Mouse (Mus musculus) cerebral cortex, adult 2 months (tissue): ENCODE results near the gene Npas3.

Experiments
- WGBS: fragments of 180-500 bp; shearing (Covaris S2); methylation state at CpG from one replicate; pipeline ENCODE4 v1.1.7; 2018; 5-methylcytosine and 5-hydroxymethylcytosine counted together

Gene Npas3

GRCm38 (mm10) chr12:53248101-53248727, at the start of gene Npas3:
Gene Npas3, plus strand, starts transcription at chr12:53248677.
- WGBS: 2% methylated on average over 53 of the region's 62 CpGs

- WGBS: 82% methylated on average over 15 of the region's 15 CpGs
Observed at GRCm38 (mm10) chr12:53217141-53217540, 31.3 kb upstream of the Npas3 start.

DNA sequence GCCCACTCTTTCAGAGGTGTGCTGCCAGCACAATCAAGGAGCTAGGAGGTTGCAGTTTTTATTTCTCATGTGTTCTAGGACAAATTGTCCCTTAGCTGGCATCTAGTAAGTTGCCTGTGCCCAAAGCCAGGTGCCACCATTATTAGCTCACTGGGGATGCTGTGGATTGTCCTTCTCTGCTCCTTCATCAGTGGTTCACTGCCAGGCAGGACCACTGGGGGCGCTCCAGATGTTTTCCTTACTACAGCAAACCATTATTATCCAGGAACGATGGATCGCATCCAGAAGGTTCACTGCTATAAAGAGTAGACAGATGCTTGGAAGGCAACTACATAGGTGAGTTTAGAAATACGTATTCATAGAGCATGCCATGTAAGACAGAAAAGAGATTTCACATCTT, 25.7 kb upstream of the Npas3 start:
- WGBS: 73% methylated on average over 4 of the region's 4 CpGs

- WGBS: 56% methylated on average over 4 of the region's 4 CpGs
Observed at GRCm38 (mm10) chr12:53227356-53227755, 21.1 kb upstream of the Npas3 start.

- 78% methylated on average over 2 of the region's 2 CpGs for WGBS
Observed at GRCm38 (mm10) chr12:53229419-53229818, 19.1 kb upstream of the Npas3 start.

GRCm38 (mm10) chr12:53246181-53246580, 2.3 kb upstream of the Npas3 start:
- WGBS: 12% methylated on average over 12 of the region's 12 CpGs

DNA sequence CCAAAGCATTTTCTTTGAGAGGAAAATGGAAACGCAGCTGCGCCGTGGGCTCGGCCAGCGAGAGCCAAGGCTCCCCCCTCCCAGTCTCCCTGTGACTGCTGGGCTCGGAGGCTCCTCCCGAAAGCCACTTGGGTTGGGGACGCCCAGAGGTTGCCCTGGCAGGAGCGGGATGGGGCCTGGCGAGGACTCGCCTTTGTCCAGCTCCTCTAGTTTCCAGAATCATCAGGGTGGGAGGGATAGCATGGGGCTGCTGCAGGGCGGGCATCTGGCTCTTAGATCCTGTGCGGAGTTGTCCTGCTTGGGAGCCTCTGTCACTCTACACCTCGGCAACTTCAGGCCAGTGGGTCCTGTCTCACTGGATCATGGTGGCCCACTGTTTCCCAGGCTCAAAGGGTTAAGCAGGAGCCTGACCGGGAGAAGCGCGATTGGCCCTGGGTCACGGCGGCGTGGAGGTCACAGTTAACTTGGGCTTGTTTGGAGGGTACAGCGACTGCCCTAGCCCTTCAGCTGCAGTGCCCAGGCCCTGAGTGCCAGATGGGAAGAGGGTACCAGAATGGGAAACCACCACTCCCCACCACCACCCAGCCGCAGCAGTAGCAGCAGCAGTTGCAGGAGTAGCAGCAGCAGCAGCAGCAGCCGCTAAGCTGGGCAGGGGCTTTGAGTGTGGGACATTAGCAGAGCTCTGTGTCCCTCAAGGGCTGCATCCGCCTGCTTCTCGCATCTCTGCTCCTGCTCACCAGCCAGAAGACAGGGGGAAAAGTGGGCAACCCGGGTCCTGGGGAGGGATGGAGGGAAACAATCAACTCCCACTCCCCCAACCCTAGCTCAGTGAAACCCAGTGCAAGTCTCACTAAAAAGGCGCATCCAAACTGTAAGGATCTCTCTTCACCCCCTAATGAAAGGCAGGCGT, 1.6 kb upstream of the Npas3 start:
- 6% methylated on average over 28 of the region's 28 CpGs for WGBS

DNA sequence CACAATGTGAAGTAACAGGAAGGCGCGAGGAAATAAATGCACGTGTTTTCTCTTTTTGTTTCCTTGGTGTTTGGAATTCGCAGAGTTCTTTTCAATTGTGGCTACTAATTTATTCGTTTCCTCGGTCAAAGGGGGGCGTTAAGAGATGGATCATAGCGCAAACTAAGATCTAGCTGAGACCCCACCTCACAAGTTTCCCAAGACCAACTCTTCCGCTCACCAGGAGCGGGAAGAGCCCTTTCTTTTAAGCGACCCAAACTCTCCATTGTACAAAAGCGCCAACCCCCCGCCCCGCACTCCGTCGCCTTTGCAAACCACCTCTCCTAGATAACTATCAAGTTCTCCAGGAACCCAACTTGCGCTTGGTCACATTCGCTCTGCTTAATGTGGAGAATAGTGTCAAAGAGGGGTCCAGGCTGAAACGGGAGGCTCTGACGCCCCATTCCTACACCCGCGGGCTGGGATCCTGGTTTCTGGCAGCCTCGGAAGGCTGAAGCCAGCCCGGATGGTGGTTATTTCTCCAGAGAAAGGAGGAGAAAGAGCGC, 914 bp upstream of the Npas3 start:
- under 1% methylated on average over 25 of the region's 25 CpGs for WGBS

- 3% methylated on average over 15 of the region's 15 CpGs for WGBS
Observed at GRCm38 (mm10) chr12:53248796-53249195, 319 bp downstream of the Npas3 start.

- 8% methylated on average over 11 of the region's 11 CpGs for WGBS
Observed at GRCm38 (mm10) chr12:53251701-53252181, 3.3 kb downstream of the Npas3 start.

GRCm38 (mm10) chr12:53252213-53252571, 3.7 kb downstream of the Npas3 start:
- 0% methylated on average over 8 of the region's 23 CpGs for WGBS

DNA sequence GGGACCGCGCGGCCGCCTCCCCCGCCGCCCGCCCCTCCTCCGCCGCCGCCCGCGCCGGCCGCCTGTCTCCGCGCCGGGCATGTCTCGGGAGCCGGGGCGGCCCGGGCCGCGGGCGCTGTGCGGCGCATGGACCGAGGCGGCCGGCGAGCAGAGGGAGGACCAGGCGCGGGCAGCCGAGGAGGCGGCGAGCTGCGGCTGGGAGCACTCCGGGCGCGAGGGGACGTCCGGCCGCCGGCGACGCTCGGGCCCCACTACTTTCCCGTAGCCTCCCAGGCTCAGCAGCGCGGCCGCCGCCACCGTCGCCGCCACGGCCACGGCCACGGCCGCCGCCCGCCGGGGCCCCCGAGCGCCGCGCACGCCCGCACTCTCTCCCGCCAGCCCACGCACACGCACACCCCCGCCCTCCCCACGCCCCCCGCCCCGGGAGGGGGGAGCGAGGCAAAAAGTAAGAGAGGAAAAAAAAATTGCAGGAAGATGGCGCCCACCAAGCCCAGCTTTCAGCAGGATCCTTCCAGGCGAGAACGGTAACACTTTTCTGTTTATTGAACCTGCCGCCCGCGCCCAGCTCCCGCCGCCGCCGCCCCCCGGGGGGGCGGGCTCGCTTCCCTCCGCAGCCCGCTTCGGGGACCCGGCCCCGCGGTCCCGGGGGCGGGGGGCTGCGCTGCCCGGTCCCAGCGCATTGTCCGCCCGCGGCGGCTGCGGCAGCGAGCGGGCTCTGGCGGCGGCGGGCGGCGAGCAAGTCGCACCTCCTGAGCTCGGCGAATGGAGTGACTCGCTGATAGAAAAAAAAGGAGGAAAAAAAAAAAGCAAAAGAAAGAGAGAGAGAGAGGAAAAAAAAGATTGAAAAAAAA, 4.3 kb downstream of the Npas3 start:
- WGBS: under 1% methylated on average over 108 of the region's 115 CpGs

- 1% methylated on average over 27 of the region's 32 CpGs for WGBS
Observed at GRCm38 (mm10) chr12:53253461-53254159, 5.1 kb downstream of the Npas3 start.

GRCm38 (mm10) chr12:53254160-53254480, 5.6 kb downstream of the Npas3 start:
- 25% methylated on average over 6 of the region's 6 CpGs for WGBS

DNA sequence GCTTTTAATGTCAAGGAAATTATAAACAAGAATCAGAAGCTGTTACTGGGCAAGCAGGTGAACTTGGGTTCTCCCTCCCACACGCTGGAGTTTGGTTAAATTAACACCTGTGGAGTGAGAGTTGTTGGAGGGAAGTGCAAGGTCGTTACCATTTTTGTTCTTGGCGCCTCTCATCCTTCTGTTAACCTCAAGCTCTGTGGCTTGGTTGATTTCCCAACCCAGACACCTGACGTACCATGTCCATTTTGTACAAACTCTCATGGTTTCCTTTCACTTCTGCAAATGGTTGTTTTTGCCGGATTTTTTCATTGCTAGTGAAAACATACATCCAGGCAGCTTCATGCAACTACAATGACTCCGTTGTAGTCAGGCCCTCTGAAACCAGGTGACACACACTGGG, 28.9 kb downstream of the Npas3 start:
- WGBS: 80% methylated on average over 6 of the region's 6 CpGs

DNA sequence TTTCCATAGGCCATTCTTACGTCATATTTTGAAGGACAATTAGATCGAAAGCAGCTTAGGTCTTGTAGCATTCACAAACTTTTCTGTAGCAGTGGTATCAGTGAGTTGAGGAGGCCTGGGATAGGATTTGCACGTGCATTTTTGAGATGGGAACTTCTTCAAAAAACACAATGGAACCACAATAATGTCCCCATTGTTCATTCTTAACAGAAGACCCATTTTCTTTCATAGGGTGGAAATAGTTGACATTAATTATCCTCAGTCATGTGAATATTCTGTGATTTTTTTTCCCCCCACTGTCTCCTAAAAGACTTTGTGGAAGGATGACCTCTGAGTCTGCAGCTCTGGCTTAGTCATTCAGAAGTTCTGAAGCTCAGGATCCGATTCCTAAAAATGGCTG, 41.9 kb downstream of the Npas3 start:
- WGBS: 82% methylated on average over 4 of the region's 4 CpGs

- WGBS: 91% methylated on average over 10 of the region's 10 CpGs
Observed at GRCm38 (mm10) chr12:53290846-53291245, 42.4 kb downstream of the Npas3 start.

- WGBS: 58% methylated on average over 8 of the region's 8 CpGs
Observed at GRCm38 (mm10) chr12:53292010-53292409, 43.5 kb downstream of the Npas3 start.

- WGBS: 51% methylated on average over 17 of the region's 17 CpGs
Observed at GRCm38 (mm10) chr12:53292508-53293300, 44.2 kb downstream of the Npas3 start.

- 96% methylated on average over 7 of the region's 7 CpGs for WGBS
Observed at GRCm38 (mm10) chr12:53294011-53294410, 45.5 kb downstream of the Npas3 start.
